Mouse (Mus musculus) kidney, embryonic 15.5 days (tissue): ENCODE data around the gene Rilp. TPM values are rescaled to one million over a fixed set of nuclear protein-coding genes. Genes with fewer than 3 reads are reported as not detected.
"Not testable (repeated sequence)": the region's sequence is repeated elsewhere in the genome, so short reads cannot be mapped to it uniquely, and the experiment has no call there.

ENCODE experiments used
- ATAC-seq: fragments of 200-750 bp; cut with Nextera tagmentation; replicated peaks from 2 replicates; pipeline ENCODE4 v1.8.0; 2017; ENCODE audit warnings: moderate TSS enrichment; ENCODE audit not compliant: low FRiP score
- H3K27ac ChIP-seq: fragments of 300-500 bp; sonication (generic); 2 replicates; pipeline ENCODE4 v1.5.1; 2015; ENCODE audit warnings: mild to moderate bottlenecking, inconsistent platforms
- H3K27me3 ChIP-seq: fragments of 300-500 bp; sonication (generic); 2 replicates; pipeline ENCODE4 v1.6.1; 2015; ENCODE audit warnings: inconsistent platforms
- H3K36me3 ChIP-seq: fragments of 300-500 bp; sonication (generic); 2 replicates; pipeline ENCODE4 v1.6.1; 2015; ENCODE audit warnings: inconsistent platforms
- H3K4me1 ChIP-seq: fragments of 300-500 bp; sonication (generic); 2 replicates; pipeline ENCODE4 v1.6.1; 2015; ENCODE audit warnings: inconsistent platforms
- H3K4me2 ChIP-seq: fragments of 300-500 bp; sonication (generic); 2 replicates; pipeline ENCODE4 v1.6.1; 2015; ENCODE audit warnings: moderate library complexity, mild to moderate bottlenecking, inconsistent platforms
- H3K4me3 ChIP-seq: fragments of 300-500 bp; sonication (generic); replicated peaks from 2 replicates; pipeline ENCODE4 v1.5.1; 2015; ENCODE audit warnings: mild to moderate bottlenecking, inconsistent platforms
- H3K9ac ChIP-seq: fragments of 300-500 bp; sonication (generic); 2 replicates; pipeline ENCODE4 v1.6.1; 2015; ENCODE audit warnings: mild to moderate bottlenecking, inconsistent platforms
- H3K9me3 ChIP-seq: fragments of 300-500 bp; sonication (generic); replicated peaks from 2 replicates; pipeline ENCODE4 v1.6.1; 2016; ENCODE audit warnings: inconsistent platforms
- WGBS: fragments of 180-500 bp; shearing (Covaris S2); methylation state at CpG from one replicate; pipeline ENCODE4 v1.1.7; 2015; ENCODE audit warnings: mixed read lengths; 5-methylcytosine and 5-hydroxymethylcytosine counted together
- microRNA counts: library from miRNA; unstranded; fragments of <30 nt; microRNA quantifications from one replicate; lab custom pipeline; 2016
- microRNA-seq: library from miRNA; unstranded; fragments of <30 nt; microRNA quantifications from one replicate; pipeline ENCODE4, GENCODE M21; 2016
- polyA plus RNA-seq: library from polyadenylated mRNA; unstranded; fragments of >200 nt; fragmentation: Nextera tagmentation; extraction: Ambion mirVana; gene quantifications from 2 replicates; pipeline ENCODE4 v1.2.1, GENCODE M21; 2015

The Rilp gene
- polyA plus RNA-seq, 1 experiment from 2014 or later = 1.3 TPM

DNA sequence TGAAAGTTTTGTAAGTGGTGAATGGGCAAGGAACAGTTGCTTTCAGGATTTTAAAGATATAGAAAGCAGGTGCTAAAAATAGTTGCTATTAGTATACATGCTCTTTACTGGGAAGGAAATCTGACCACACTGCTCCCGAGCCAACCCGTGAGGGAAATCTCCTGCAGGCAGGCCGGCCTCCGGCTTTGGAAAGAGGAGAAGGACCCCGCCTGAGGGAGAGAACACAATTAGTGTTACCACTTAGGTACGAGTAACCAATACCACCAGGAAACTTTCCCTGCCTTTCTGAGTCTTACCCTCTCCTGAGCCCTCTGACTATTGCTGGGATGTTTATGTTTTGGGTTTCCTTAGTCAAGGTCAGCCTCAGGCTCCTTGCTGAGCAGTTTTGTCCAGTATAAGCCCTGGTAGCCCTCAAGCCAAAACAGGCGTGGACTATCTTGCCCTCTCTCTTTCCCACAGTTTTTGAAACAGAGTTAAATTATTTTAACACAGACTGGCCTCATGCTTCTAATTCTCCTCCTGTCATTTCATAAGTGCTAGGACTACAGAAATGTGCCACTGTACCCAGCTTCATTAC, 43.1 kb downstream of the Rilp start:
- Histone ChIP-seq H3K4me1 (peaks cover 39% of the 10 kb centered on the region), H3K27ac (peak overlapping the region; percentile 49), H3K4me2 (no peak overlapping the region), H3K36me3 (no peaks in the 10 kb centered on the region), H3K9ac (no peak overlapping the region), H3K9me3 (no peaks in the 10 kb centered on the region), H3K27me3 (no peaks in the 10 kb centered on the region), H3K4me3 (no peak overlapping the region)
- 40% methylated on average over 7 of the region's 7 CpGs for WGBS
- no peak for ATAC-seq

DNA sequence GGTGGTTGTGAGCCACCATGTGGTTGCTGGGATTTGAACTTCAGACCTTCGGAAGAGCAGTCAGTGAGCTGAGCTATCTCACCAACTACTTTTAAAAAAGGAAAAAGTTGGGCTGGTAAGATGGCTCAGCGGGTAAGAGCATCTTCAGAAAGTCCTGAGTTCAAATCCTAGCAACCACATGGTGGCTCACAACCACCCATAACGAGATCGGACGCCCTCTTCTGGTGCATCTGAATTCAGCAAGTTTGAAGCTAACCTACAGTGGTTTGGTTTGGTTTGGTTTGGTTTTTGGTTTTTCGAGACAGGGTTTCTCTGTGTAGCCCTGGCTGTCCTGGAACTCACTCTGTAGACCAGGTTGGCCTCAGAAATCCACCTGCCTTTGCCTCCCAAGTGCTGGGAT, 46.1 kb downstream of the Rilp start:
- not testable (repeated sequence) for H3K4me2 ChIP-seq
- 95% methylated on average over 6 of the region's 6 CpGs for WGBS

DNA sequence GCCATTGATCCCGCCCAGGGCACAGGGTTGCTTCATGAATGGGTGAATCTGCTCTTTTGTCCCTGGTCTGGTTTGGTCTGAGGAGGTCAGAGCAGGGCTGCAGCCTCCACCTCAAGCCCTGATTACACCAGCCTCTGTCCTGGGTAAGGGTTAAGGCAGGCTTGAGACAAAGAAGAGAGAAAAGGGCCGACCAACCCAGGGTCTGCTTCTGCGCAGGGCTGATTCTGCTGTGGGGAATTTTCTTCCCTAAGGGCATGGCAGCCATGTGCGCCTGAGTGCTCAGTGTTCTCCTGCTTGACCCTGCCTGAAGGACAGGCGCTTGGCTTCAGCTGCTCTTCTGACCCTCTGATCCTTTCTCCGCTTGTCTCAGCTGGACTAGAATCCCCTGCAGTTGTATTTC, 47.2 kb downstream of the Rilp start:
- Histone ChIP-seq H3K27ac (no peak overlapping the region), H3K9ac (no peak overlapping the region), H3K9me3 (no peaks in the 10 kb centered on the region), H3K4me2 (no peak overlapping the region), H3K4me1 (peaks cover 14% of the 10 kb centered on the region), H3K4me3 (no peak overlapping the region), H3K36me3 (no peaks in the 10 kb centered on the region), H3K27me3 (no peaks in the 10 kb centered on the region)
- WGBS = 76% methylated on average over 6 of the region's 6 CpGs
- no peak for ATAC-seq

More for the DNA sequence above, 46.1 kb downstream of the Rilp start:
- peaks cover 24% of the 10 kb centered on the region for H3K4me1 ChIP-seq
- not testable (repeated sequence) for H3K9me3 ChIP-seq, ATAC-seq, H3K36me3 ChIP-seq, H3K4me3 ChIP-seq, H3K27me3 ChIP-seq, H3K9ac ChIP-seq, H3K27ac ChIP-seq

DNA sequence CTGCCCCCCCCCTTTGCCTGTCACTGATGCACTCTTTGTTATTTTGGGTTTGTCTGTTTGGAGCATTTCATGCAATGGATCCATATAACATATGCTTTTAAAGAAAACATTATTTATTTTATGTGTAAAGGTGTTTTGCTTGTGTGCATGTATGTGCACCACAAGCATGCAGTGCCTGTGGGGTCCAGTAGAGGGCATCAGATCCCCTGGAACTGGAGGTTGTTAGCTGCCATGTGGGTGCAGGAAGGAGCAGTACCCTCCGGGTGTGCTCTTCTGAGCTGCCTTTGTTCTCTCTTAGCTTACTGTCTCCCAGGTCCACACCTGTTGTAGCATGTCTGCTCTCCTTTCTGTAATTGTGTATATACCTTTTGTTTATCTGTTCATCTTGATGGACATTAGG, 48.2 kb downstream of the Rilp start:
- Histone ChIP-seq H3K9me3 (no peaks in the 10 kb centered on the region), H3K4me2 (no peak overlapping the region), H3K9ac (no peak overlapping the region), H3K27me3 (no peaks in the 10 kb centered on the region), H3K4me3 (no peak overlapping the region), H3K27ac (no peak overlapping the region), H3K36me3 (no peaks in the 10 kb centered on the region), H3K4me1 (peaks cover 4% of the 10 kb centered on the region; the same call in 1 of the 2 replicates)
- no peak for ATAC-seq
- WGBS = 84% methylated on average over 1 of the region's 1 CpGs

DNA sequence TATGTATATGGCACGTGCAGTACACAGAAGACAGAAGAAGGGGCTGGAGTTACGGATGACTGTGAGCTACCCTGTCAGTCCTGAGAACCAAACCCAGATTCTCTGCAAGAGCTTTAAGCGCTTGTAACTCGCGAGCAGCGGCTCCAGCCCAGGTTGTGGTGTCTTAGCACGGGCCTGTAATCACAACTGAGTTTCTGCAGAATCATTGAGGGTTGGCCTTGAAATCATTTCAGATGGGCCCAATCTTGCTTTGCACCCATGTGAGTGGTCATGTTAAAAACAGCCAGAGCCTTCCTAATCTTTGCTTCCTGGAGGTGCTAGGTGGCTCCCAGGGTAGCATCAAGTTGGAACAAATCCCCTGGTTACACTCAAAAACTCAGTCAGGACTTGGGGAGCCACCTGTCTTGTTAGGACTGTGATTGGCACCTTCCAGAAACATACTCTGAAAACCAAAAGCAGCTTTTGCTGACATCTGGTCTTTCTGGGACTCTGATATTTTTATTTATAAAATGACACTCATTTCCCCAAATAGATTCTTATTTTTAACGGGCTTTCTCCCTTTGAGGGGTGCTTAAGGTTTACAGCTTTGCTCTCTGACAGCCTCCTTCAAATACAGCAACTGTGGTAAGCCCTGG, 50.1 kb downstream of the Rilp start:
- no peak overlapping the region for H3K4me3 ChIP-seq
- no peak overlapping the region for H3K4me2 ChIP-seq
- H3K9ac ChIP-seq = no peak overlapping the region
- H3K27me3 ChIP-seq = no peaks in the 10 kb centered on the region
- ATAC-seq = no peak
- H3K36me3 ChIP-seq = no peaks in the 10 kb centered on the region
- WGBS = 90% methylated on average over 8 of the region's 8 CpGs
- H3K4me1 ChIP-seq = peaks cover 6% of the 10 kb centered on the region; the same call in 1 of the 2 replicates
- no peaks in the 10 kb centered on the region for H3K9me3 ChIP-seq
- H3K27ac ChIP-seq = no peak overlapping the region

DNA sequence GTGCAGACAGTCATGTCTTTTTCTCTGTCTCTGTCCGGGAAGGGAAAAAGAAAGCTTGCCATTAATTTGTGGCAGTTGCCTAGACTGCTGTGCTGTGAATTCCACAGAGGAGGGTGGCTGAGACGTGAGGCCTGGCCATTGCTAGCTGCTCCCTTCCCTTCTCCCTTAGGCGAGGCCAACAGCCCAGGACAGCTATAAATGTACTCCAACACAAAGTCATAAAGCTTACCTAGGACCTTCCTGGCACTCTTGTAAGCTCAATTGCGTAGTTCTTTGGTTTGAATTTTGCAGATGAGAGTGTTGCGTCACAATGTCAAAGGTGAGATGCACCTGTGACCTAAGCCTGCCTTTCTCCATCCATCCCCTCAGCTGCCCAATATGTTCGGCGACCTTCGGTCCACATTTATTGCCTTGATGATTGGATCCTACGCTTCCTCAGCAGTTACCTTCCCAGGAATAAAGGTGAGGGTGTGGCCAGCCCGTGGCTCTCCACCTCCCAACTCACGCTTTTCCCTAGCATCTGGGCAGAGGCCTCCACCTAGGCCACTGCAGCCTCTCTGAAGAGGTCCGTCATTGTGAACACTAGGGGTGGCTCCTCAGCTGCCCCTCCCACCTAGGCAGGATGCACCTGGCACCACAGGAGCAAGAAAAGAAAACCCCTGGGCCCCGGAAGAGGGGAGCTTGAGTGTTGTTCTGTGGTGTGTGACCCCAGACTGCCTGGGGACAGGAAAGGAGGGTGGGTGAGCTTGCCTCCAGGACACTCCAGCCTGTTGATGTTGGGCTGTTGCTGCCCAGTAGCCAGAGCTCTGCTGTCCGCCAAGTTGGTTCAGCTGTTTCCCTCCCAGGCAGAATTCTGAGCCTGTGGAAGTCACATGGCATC, 50.9 kb downstream of the Rilp start:
- Histone ChIP-seq H3K9me3 (no peaks in the 10 kb centered on the region), H3K27ac (no peak overlapping the region), H3K4me2 (no peak overlapping the region), H3K4me3 (no peak overlapping the region), H3K27me3 (no peaks in the 10 kb centered on the region), H3K9ac (no peak overlapping the region), H3K4me1 (peaks cover 10% of the 10 kb centered on the region; the same call in 1 of the 2 replicates), H3K36me3 (no peaks in the 10 kb centered on the region)
- ATAC-seq = no peak
- 70% methylated on average over 14 of the region's 14 CpGs for WGBS

DNA sequence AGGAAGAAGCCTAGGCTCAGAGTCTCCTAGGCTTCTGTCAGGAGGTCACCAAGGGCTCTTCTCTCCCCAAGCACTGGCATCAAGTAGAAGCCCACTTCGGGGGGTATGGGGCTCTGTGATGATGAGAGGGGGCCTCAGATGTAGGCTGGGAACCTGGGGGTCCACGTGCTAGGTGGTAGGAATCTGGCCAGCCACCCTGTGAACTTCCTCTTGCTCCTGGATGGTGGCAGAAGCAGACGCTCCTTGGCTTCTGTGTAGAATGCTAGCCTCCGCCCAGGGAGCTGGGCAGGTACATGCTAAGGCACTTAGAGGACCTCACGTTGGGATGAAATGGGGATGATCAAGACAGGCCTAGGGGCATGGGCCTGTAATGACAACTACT, 51.5 kb downstream of the Rilp start:
- Histone ChIP-seq H3K27ac (no peak overlapping the region), H3K36me3 (no peaks in the 10 kb centered on the region), H3K27me3 (no peaks in the 10 kb centered on the region), H3K4me3 (no peak overlapping the region), H3K4me2 (no peak overlapping the region), H3K9me3 (no peaks in the 10 kb centered on the region), H3K9ac (no peak overlapping the region), H3K4me1 (peaks cover 14% of the 10 kb centered on the region)
- ATAC-seq = no peak
- 83% methylated on average over 5 of the region's 5 CpGs for WGBS

MicroRNAs within 50 kb of the gene (microRNA counts, 519-probe panel; counts per million panel counts)
- 3,469 counts per million, percentile 90 among the panel's probes with 10 or more counts for microRNA mmu-miR-22 (lab: Ali Mortazavi, UCI)

Small RNAs within 50 kb of the gene (microRNA-seq; reads per million reads assigned to microRNA genes)
- 3,026 reads per million, percentile 89 among the genes with 10 or more reads in this experiment for gene Mir22
- not detected for gene Mir3971

Other genes with a start within 250 kb of the Rilp start
- 123 and 128 TPM in 2 replicates for gene Rpa1, start 161.8 kb upstream of the Rilp start, polyA plus RNA-seq
- gene Smyd4, start 161.7 kb upstream of the Rilp start, polyA plus RNA-seq = 14.6 and 15.2 TPM in 2 replicates
- 129 and 140 TPM in 2 replicates for gene Serpinf1, start 87.4 kb upstream of the Rilp start, polyA plus RNA-seq
- gene Serpinf2, start 70.5 kb upstream of the Rilp start, polyA plus RNA-seq = 35.4 and 47.2 TPM in 2 replicates
- 5.0 and 6.2 TPM in 2 replicates for gene Wdr81, start 55.4 kb upstream of the Rilp start, polyA plus RNA-seq
- 22.6 and 24.5 TPM in 2 replicates for gene Tlcd2, start 48.4 kb upstream of the Rilp start, polyA plus RNA-seq
- 54.6 and 61.7 TPM in 2 replicates for gene Prpf8, start 23.3 kb upstream of the Rilp start, polyA plus RNA-seq
- gene Scarf1, start 3.4 kb downstream of the Rilp start, polyA plus RNA-seq = 15.0 and 15.4 TPM in 2 replicates
- 7.5 and 8.0 TPM in 2 replicates for gene Slc43a2, start 21.6 kb downstream of the Rilp start, polyA plus RNA-seq
- 77.6 and 83.5 TPM in 2 replicates for gene Pitpna, start 78.0 kb downstream of the Rilp start, polyA plus RNA-seq
- 26.6 and 28.7 TPM in 2 replicates for gene Inpp5k, start 120.9 kb downstream of the Rilp start, polyA plus RNA-seq
- gene Myo1c, start 140.4 kb downstream of the Rilp start, polyA plus RNA-seq = 59.8 and 67.6 TPM in 2 replicates
- gene Crk, start 169.2 kb downstream of the Rilp start, polyA plus RNA-seq = 119 and 131 TPM in 2 replicates
- 963 and 1,014 TPM in 2 replicates for gene Ywhae, start 222.8 kb downstream of the Rilp start, polyA plus RNA-seq